ENCODE assay signal across 8 mouse cellular contexts in the genomic region with DNA sequence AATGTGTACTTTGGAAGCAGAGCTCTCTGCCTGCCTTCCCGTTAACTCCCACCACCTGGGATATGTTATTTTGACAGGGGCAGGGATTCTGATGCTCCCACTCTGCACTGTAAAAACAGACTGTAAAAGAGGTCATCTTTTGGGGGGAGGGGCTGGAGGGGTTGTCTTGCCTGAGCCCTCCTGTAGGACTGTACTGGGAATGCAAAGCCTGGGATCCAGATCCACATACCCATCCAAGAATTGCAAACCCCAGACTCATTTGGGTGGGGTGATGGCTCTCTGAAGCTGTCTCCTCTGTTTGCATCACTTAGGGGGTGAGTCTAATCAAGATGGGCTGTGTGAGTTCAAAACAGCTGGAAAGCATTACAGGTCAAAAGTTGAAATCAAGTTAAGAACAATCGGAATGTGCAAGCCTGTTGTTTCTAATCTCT.
DNase-seq lines count a peak whose midpoint lies in the region; ATAC-seq lines count a peak whose summit lies in the region.

No protein-coding gene starts in this region.

- no peaks in the 10 kb centered on the region for H3K27me3 ChIP-seq in embryonic facial prominence, embryonic 11.5 days (ENCODE audit: control insufficient read depth, insufficient read depth, low read length)
- H3K27me3 ChIP-seq in intestine, embryonic 16.5 days (replicated peaks; ENCODE audit: control insufficient read depth, insufficient read depth, low read length), result no peaks in the 10 kb centered on the region
- no peaks in the 10 kb centered on the region for H3K27me3 ChIP-seq in lung, embryonic 16.5 days (ENCODE audit: control insufficient read depth, insufficient read depth, low read depth, low read length)

- DNase-seq in adrenal gland, postnatal 10 days, result peak; percentile 13
- DNase-seq in adrenal gland, postnatal 14 days, result no peak
- DNase-seq in embryonic facial prominence, embryonic 11.5 days (ENCODE audit: low spot score), result peak; percentile 92
- DNase-seq in layer of hippocampus, adult 11-12 months (ENCODE audit: low spot score), result no peak
- no peak for DNase-seq in T-cell, adult 2 months (ENCODE audit: low spot score)
- no peak for DNase-seq in gastrocnemius, postnatal 14 days

- H3K36me3 ChIP-seq in embryonic facial prominence, embryonic 11.5 days (replicated peaks; ENCODE audit: control insufficient read depth, insufficient read depth, low read depth, low read length), result no peaks in the 10 kb centered on the region; the same call in 1 of the 2 replicates
- no peaks in the 10 kb centered on the region for H3K36me3 ChIP-seq in intestine, embryonic 16.5 days (ENCODE audit: control insufficient read depth, insufficient read depth, low read length)
- H3K36me3 ChIP-seq in lung, embryonic 16.5 days (ENCODE audit: control insufficient read depth, insufficient read depth, low read length), result no peaks in the 10 kb centered on the region

- 21% methylated on average over 2 of the region's 2 CpGs for WGBS in embryonic facial prominence, embryonic 11.5 days
- 19% methylated on average over 2 of the region's 2 CpGs for WGBS in intestine, embryonic 16.5 days
- WGBS in lung, embryonic 16.5 days, result 17% methylated on average over 2 of the region's 2 CpGs

- H3K4me2 ChIP-seq in embryonic facial prominence, embryonic 11.5 days (ENCODE audit: low read depth, low read length), result no peak overlapping the region
- no peak overlapping the region for H3K4me2 ChIP-seq in intestine, embryonic 16.5 days (ENCODE audit: low read depth, low read length)
- H3K4me2 ChIP-seq in lung, embryonic 16.5 days (ENCODE audit: low read depth, low read length), result no peak overlapping the region

- peak; percentile 88 for ATAC-seq in embryonic facial prominence, embryonic 11.5 days (replicated peaks; ENCODE audit: insufficient number of reproducible peaks, low FRiP score, low TSS enrichment, low read depth)
- peak; percentile 80 for ATAC-seq in intestine, embryonic 16.5 days
- peak; percentile 87 for ATAC-seq in lung, embryonic 16.5 days (ENCODE audit: low read depth)

- H3K9ac ChIP-seq in embryonic facial prominence, embryonic 11.5 days (replicated peaks; ENCODE audit: low read length), result no peak overlapping the region
- no peak overlapping the region for H3K9ac ChIP-seq in intestine, embryonic 16.5 days (ENCODE audit: low read depth, low read length)
- H3K9ac ChIP-seq in lung, embryonic 16.5 days (ENCODE audit: low read length), result no peak overlapping the region

- H3K4me1 ChIP-seq in embryonic facial prominence, embryonic 11.5 days (ENCODE audit: control insufficient read depth, insufficient read depth, low read length), result no peaks in the 10 kb centered on the region; the same call in 1 of the 2 replicates
- peaks cover 9% of the 10 kb centered on the region for H3K4me1 ChIP-seq in intestine, embryonic 16.5 days (ENCODE audit: control insufficient read depth, insufficient read depth, low read length)
- peaks cover 10% of the 10 kb centered on the region for H3K4me1 ChIP-seq in lung, embryonic 16.5 days (replicated peaks; ENCODE audit: control insufficient read depth, insufficient read depth, low read length)

- intact Hi-C loops in gastrocnemius, postnatal 14 days (cut with DNase I; ENCODE audit: low total_unique reads), result no loop called here

- H3K4me3 ChIP-seq in embryonic facial prominence, embryonic 11.5 days (ENCODE audit: low read depth, low read length), result no peak overlapping the region
- no peak overlapping the region for H3K4me3 ChIP-seq in intestine, embryonic 16.5 days (ENCODE audit: low read length)
- H3K4me3 ChIP-seq in lung, embryonic 16.5 days (ENCODE audit: low read length), result no peak overlapping the region

- peak overlapping the region; percentile 58; the same call in 1 of the 2 replicates for H3K27ac ChIP-seq in embryonic facial prominence, embryonic 11.5 days (replicated peaks; ENCODE audit: low read depth, low read length)
- H3K27ac ChIP-seq in intestine, embryonic 16.5 days (ENCODE audit: low read length), result peak overlapping the region; percentile 63
- peak overlapping the region; percentile 39 for H3K27ac ChIP-seq in lung, embryonic 16.5 days (ENCODE audit: low read length)

- no peaks in the 10 kb centered on the region for H3K9me3 ChIP-seq in embryonic facial prominence, embryonic 11.5 days (replicated peaks; ENCODE audit: control insufficient read depth, low read length)
- H3K9me3 ChIP-seq in intestine, embryonic 16.5 days (ENCODE audit: control insufficient read depth, low read length), result no peaks in the 10 kb centered on the region
- no peaks in the 10 kb centered on the region for H3K9me3 ChIP-seq in lung, embryonic 16.5 days (ENCODE audit: control insufficient read depth, low read length)

Comparison
In these comparisons a context has a peak if more than half of its experiments do, and no peak if none do; other contexts are left out.
1. DNase-seq: peak in adrenal gland, postnatal 10 days (single experiment) and embryonic facial prominence, embryonic 11.5 days (single experiment); none in adrenal gland, postnatal 14 days (single experiment), layer of hippocampus, adult 11-12 months (single experiment), T-cell, adult 2 months (single experiment) and gastrocnemius, postnatal 14 days (single experiment).
2. Peak in every context shown above with its lines, with median percentiles within 50 percentile points of each other: ATAC-seq and H3K27ac ChIP-seq.